Mouse (Mus musculus) gastrocnemius, adult 8-10 months (tissue): ENCODE results near the gene Dock7. TPM values are rescaled to one million over a fixed set of nuclear protein-coding genes. Genes with fewer than 3 reads are reported as not detected.
A peak's percentile ranks its signal among the peaks of the same experiment; 100 is the strongest.
"Not testable (repeated sequence)": the region's sequence is repeated elsewhere in the genome, so short reads cannot be mapped to it uniquely, and the experiment has no call there.

ENCODE experiments used
- DNase-seq, 2 experiments: peaks; one replicate each; pipeline ENCODE4 v3.0.0; 2022; ENCODE audit warnings: low spot score in 2 of 2
- total RNA-seq, 4 experiments: library from RNA; stranded (reverse); gene quantifications; 2 replicates each; pipeline ENCODE4 v1.2.4; 2022

Gene Dock7
- total RNA-seq, 4 experiments from 2014 or later: 4.5 to 7.4 (median 4.7) TPM

- no peak for DNase-seq
Measured at GRCm38 (mm10) chr4:99006319-99006718, 114.4 kb downstream of the Dock7 start.

- no peak for DNase-seq
Measured at GRCm38 (mm10) chr4:99005574-99005973, 115.1 kb downstream of the Dock7 start.

GRCm38 (mm10) chr4:98993491-98993890 lies 127.2 kb downstream of the Dock7 start:
- no peak for DNase-seq

- DNase-seq: no peak
Measured at GRCm38 (mm10) chr4:98984701-98985100, 136.0 kb downstream of the Dock7 start.

- DNase-seq: not testable (repeated sequence)
Measured at GRCm38 (mm10) chr4:98979976-98980375, 140.7 kb downstream of the Dock7 start.

- no peak for DNase-seq
Measured at GRCm38 (mm10) chr4:98978693-98979092, 142.0 kb downstream of the Dock7 start.

GRCm38 (mm10) chr4:98978288-98978687 lies 142.4 kb downstream of the Dock7 start:
- DNase-seq: not testable (repeated sequence)

GRCm38 (mm10) chr4:98975741-98976140 lies 145.0 kb downstream of the Dock7 start:
- DNase-seq: no peak

GRCm38 (mm10) chr4:98969946-98970345 lies 150.8 kb downstream of the Dock7 start:
- no peak for DNase-seq

- DNase-seq: no peak
Measured at GRCm38 (mm10) chr4:98960243-98960642, 160.5 kb downstream of the Dock7 start.

GRCm38 (mm10) chr4:98955986-98956385 lies 164.7 kb downstream of the Dock7 start:
- no peak for DNase-seq

GRCm38 (mm10) chr4:98950563-98950962 lies 170.2 kb downstream of the Dock7 start:
- no peak for DNase-seq

- DNase-seq: not testable (repeated sequence)
Measured at GRCm38 (mm10) chr4:98938210-98938609, 182.5 kb downstream of the Dock7 start.

GRCm38 (mm10) chr4:98936036-98936435 lies 184.7 kb downstream of the Dock7 start:
- DNase-seq: no peak

GRCm38 (mm10) chr4:98925250-98925781 lies 195.4 kb downstream of the Dock7 start:
- DNase-seq: no peak

GRCm38 (mm10) chr4:98924906-98925178 lies 195.9 kb downstream of the Dock7 start:
- no peak for DNase-seq

GRCm38 (mm10) chr4:98924071-98924905 lies 196.4 kb downstream of the Dock7 start:
- DNase-seq: no peak

- peak; percentile 78 to 81 for DNase-seq
Measured at GRCm38 (mm10) chr4:98923568-98924070, 197.1 kb downstream of the Dock7 start, which contains the start of gene Usp1. TSS of gene Usp1 (plus strand) at chr4:98923810.

- peak; percentile 95 to 98 for DNase-seq
Measured at GRCm38 (mm10) chr4:98922643-98923567, 197.8 kb downstream of the Dock7 start.

- DNase-seq: no peak
Measured at GRCm38 (mm10) chr4:98922061-98922642, 198.6 kb downstream of the Dock7 start.

GRCm38 (mm10) chr4:98920896-98921295 lies 199.8 kb downstream of the Dock7 start:
- DNase-seq: no peak
